ENCODE assay signal across 9 mouse cellular contexts in genomic region chr1:138244485-138244884, GRCm38 (mm10). TPM values are rescaled to one million over a fixed set of nuclear protein-coding genes. Genes with fewer than 3 reads are reported as not detected.
A peak's percentile ranks its signal among the peaks of the same experiment; 100 is the strongest.
DNase-seq lines count a peak whose midpoint lies in the region; ATAC-seq and TF ChIP-seq lines count a peak whose summit lies in the region.
"Had no signal": no experiment of that assay in that cellular context is flagged by ENCODE, and none has a peak within 500 bp of the region (broad histone marks: within the 10 kb centered on the region; RNA-seq: fewer than 3 reads in every experiment).

No protein-coding gene starts in this region.

- H3K9me3 ChIP-seq in embryonic facial prominence, embryonic 12.5 days = no peaks in the 10 kb centered on the region
- H3K9me3 ChIP-seq in embryonic facial prominence, embryonic 10.5 days = no peaks in the 10 kb centered on the region

- TF ChIP-seq CTCF in spleen, adult 2 months (IDR thresholded peaks at IDR 0.05; ENCODE audit: extremely low read depth, insufficient read depth, insufficient read length, insufficient replicate concordance) = no peak

- no peak for ATAC-seq in embryonic facial prominence, embryonic 12.5 days (ENCODE audit: insufficient number of reproducible peaks, insufficient read depth, low FRiP score, low TSS enrichment)

- H3K4me2 ChIP-seq in embryonic facial prominence, embryonic 12.5 days (replicated peaks) = no peak overlapping the region; the same call in 1 of the 2 replicates

- no peaks in the 10 kb centered on the region for H3K36me3 ChIP-seq in embryonic facial prominence, embryonic 12.5 days
- H3K36me3 ChIP-seq in embryonic facial prominence, embryonic 10.5 days (replicated peaks) = no peaks in the 10 kb centered on the region
- H3K36me3 ChIP-seq in spleen, adult 2 months (ENCODE audit: control insufficient read depth, insufficient read depth, low read length) = no peaks in the 10 kb centered on the region

- peak overlapping the region; percentile 26; the same call in 1 of the 2 replicates for H3K27ac ChIP-seq in embryonic facial prominence, embryonic 12.5 days
- no peak overlapping the region for H3K27ac ChIP-seq in embryonic facial prominence, embryonic 10.5 days (replicated peaks)
- H3K27ac ChIP-seq in spleen, adult 2 months (ENCODE audit: insufficient read depth, low read length) = peak overlapping the region; percentile 30; the same call in 1 of the 2 replicates

- 43% methylated on average over 7 of the region's 7 CpGs for whole genome bisulfite sequencing in embryonic facial prominence, embryonic 12.5 days
- WGBS in embryonic facial prominence, embryonic 10.5 days = 53% methylated on average over 7 of the region's 7 CpGs
- WGBS in spleen, adult 2 months = 36% methylated on average over 7 of the region's 7 CpGs

- no peak overlapping the region for H3K4me3 ChIP-seq in embryonic facial prominence, embryonic 12.5 days
- no peak overlapping the region for H3K4me3 ChIP-seq in embryonic facial prominence, embryonic 10.5 days
- no peak overlapping the region for H3K4me3 ChIP-seq in spleen, adult 2 months (ENCODE audit: extremely low read depth, insufficient read depth, insufficient read length)

- H3K9ac ChIP-seq in embryonic facial prominence, embryonic 12.5 days = no peak overlapping the region

- peaks cover 7% of the 10 kb centered on the region; the same call in 1 of the 2 replicates for H3K4me1 ChIP-seq in embryonic facial prominence, embryonic 12.5 days
- peaks cover 23% of the 10 kb centered on the region for H3K4me1 ChIP-seq in embryonic facial prominence, embryonic 10.5 days
- H3K4me1 ChIP-seq in spleen, adult 2 months (ENCODE audit: control insufficient read depth, insufficient read depth, insufficient read length) = peaks cover 14% of the 10 kb centered on the region; the same call in 1 of the 2 replicates

- no peak for DNase-seq in embryonic facial prominence, embryonic 10.5 days (ENCODE audit: low spot score)
- DNase-seq in spleen, adult 2 months (ENCODE audit: low read depth in 1 of 2, low spot score in 2 of 2) = no peak
- DNase-seq in spleen, postnatal 10 days (ENCODE audit: low spot score in 2 of 2) = no peak
- peak; percentile 18 to 61 for DNase-seq in layer of hippocampus, adult 8-10 months (ENCODE audit: low spot score in 2 of 2)
- peak; percentile 48 for DNase-seq in right cerebral cortex, adult 18-20 months
- no peak for DNase-seq in natural killer cell, adult 2 months (ENCODE audit: low spot score in 2 of 2)
- no peak for DNase-seq in cerebellum, adult 8-10 months

- TF ChIP-seq POLR2A in spleen, adult 2 months (IDR thresholded peaks at IDR 0.05; ENCODE audit: low read depth, low read length) = no peak

- H3K27me3 ChIP-seq in embryonic facial prominence, embryonic 12.5 days = no peaks in the 10 kb centered on the region
- no peaks in the 10 kb centered on the region for H3K27me3 ChIP-seq in embryonic facial prominence, embryonic 10.5 days (replicated peaks; ENCODE audit: low read depth, poor library complexity, severe bottlenecking)
- H3K27me3 ChIP-seq in spleen, adult 2 months (ENCODE audit: control insufficient read depth, insufficient read depth, low read length) = no peaks in the 10 kb centered on the region

RNA-seq across cellular contexts. Expression of gene Atp6v1g3, which starts 29.1 kb away (rescaled TPM):
- 0.24 TPM in 1 of 2 replicates, not detected in the other for polyA plus RNA-seq in embryonic facial prominence, embryonic 12.5 days (2016; fragmentation: Nextera tagmentation; extraction: Ambion mirVana)
- not detected in 2 replicates for polyA plus RNA-seq in embryonic facial prominence, embryonic 10.5 days (2016; fragmentation: Nextera tagmentation; extraction: Ambion mirVana)
- not detected in 2 replicates for polyA plus RNA-seq in spleen, adult 2 months (2012; rRNA removed)
- not detected for total RNA-seq in layer of hippocampus, adult 8-10 months (2022)
- polyA plus RNA-seq: embryonic facial prominence, embryonic 11.5 days had no signal

Comparison
In these comparisons a context has a peak if more than half of its experiments do, and no peak if none do; other contexts are left out.
1. DNase-seq: peak in layer of hippocampus, adult 8-10 months (2 of 2) and right cerebral cortex, adult 18-20 months (single experiment); none in embryonic facial prominence, embryonic 10.5 days (single experiment), spleen, adult 2 months (0 of 2), spleen, postnatal 10 days (0 of 2), natural killer cell, adult 2 months (0 of 2) and cerebellum, adult 8-10 months (single experiment).